Comparison of ENCODE assay signal across 7 mouse cellular contexts in genomic region chr6:120579831-120580712, GRCm38 (mm10). TPM values are rescaled to one million over a fixed set of nuclear protein-coding genes. Genes with fewer than 3 reads are reported as not detected.
DNase-seq lines count a peak whose midpoint lies in the region; ATAC-seq lines count a peak whose summit lies in the region.

No protein-coding gene starts in this region.

- peak; percentile 29 for DNase-seq in NIH3T3 (ENCODE audit: low read depth)
- peak; percentile 74 for DNase-seq in cerebellum, adult 11-12 months
- DNase-seq in hindbrain, embryonic 11.5 days (ENCODE audit: low spot score) = peak; percentile 80
- DNase-seq in left cerebral cortex, adult 11 months (ENCODE audit: low spot score) = peak; percentile 29
- peak; percentile 49 for DNase-seq in lung, postnatal 36 days
- peak; percentile 71 to 80 for DNase-seq in right cerebral cortex, postnatal 10 days (ENCODE audit: low spot score in 2 of 2)

- under 1% methylated on average over 20 of the region's 23 CpGs for WGBS in forebrain, embryonic 16.5 days
- WGBS in hindbrain, embryonic 11.5 days = 0% methylated on average over 20 of the region's 23 CpGs

- peak overlapping the region; percentile 89 for H3K4me2 ChIP-seq in forebrain, embryonic 16.5 days (ENCODE audit: low read length)
- H3K4me2 ChIP-seq in hindbrain, embryonic 11.5 days (replicated peaks; ENCODE audit: low read depth, low read length) = peak overlapping the region; percentile 63

- ATAC-seq in forebrain, embryonic 16.5 days = peak; percentile 91
- peak; percentile 92 for ATAC-seq in hindbrain, embryonic 11.5 days (ENCODE audit: low FRiP score)

- no peaks in the 10 kb centered on the region for H3K36me3 ChIP-seq in forebrain, embryonic 16.5 days (ENCODE audit: control insufficient read depth, insufficient read depth)
- no peaks in the 10 kb centered on the region for H3K36me3 ChIP-seq in hindbrain, embryonic 11.5 days (ENCODE audit: control insufficient read depth, insufficient read depth, low read length)

- no peaks in the 10 kb centered on the region for H3K27me3 ChIP-seq in forebrain, embryonic 16.5 days (replicated peaks; ENCODE audit: control insufficient read depth, insufficient read depth, low read length)
- no peaks in the 10 kb centered on the region; the same call in 1 of the 2 replicates for H3K27me3 ChIP-seq in hindbrain, embryonic 11.5 days (ENCODE audit: control insufficient read depth, insufficient read depth, low read length)

- H3K4me1 ChIP-seq in forebrain, embryonic 16.5 days (replicated peaks; ENCODE audit: control insufficient read depth, insufficient read depth, low read length) = peaks cover 24% of the 10 kb centered on the region
- H3K4me1 ChIP-seq in hindbrain, embryonic 11.5 days (replicated peaks; ENCODE audit: control insufficient read depth, insufficient read depth, low read length) = peaks cover 11% of the 10 kb centered on the region; the same call in 1 of the 2 replicates

- H3K9me3 ChIP-seq in forebrain, embryonic 16.5 days (ENCODE audit: control insufficient read depth, low read length) = no peaks in the 10 kb centered on the region
- H3K9me3 ChIP-seq in hindbrain, embryonic 11.5 days (ENCODE audit: control insufficient read depth, low read length) = no peaks in the 10 kb centered on the region

- H3K4me3 ChIP-seq in forebrain, embryonic 16.5 days (replicated peaks; ENCODE audit: low read length) = peak overlapping the region; percentile 48
- H3K4me3 ChIP-seq in hindbrain, embryonic 11.5 days (ENCODE audit: low read depth, low read length) = peak overlapping the region; percentile 29

- H3K9ac ChIP-seq in forebrain, embryonic 16.5 days (replicated peaks; ENCODE audit: low read depth, low read length) = peak overlapping the region; percentile 54
- peak overlapping the region; percentile 0; the same call in 1 of the 2 replicates for H3K9ac ChIP-seq in hindbrain, embryonic 11.5 days (ENCODE audit: low read depth, low read length)

- H3K27ac ChIP-seq in forebrain, embryonic 16.5 days (ENCODE audit: low read length) = peak overlapping the region; percentile 87
- peak overlapping the region; percentile 56 for H3K27ac ChIP-seq in hindbrain, embryonic 11.5 days (ENCODE audit: low read depth, low read length)

RNA-seq across cellular contexts. Expression of gene Hdhd5, which starts 49.0 kb away (rescaled TPM):
- polyA plus RNA-seq in forebrain, embryonic 16.5 days (2015; fragmentation: Nextera tagmentation; extraction: Ambion mirVana) = 15.3 and 16.4 TPM in 2 replicates
- polyA plus RNA-seq in hindbrain, embryonic 11.5 days (2014; fragmentation: Nextera tagmentation; extraction: Ambion mirVana) = 12.9 and 13.8 TPM in 2 replicates

Comparison
In these comparisons a context has a peak if more than half of its experiments do, and no peak if none do; other contexts are left out.
1. Peak in every context shown above with its lines: DNase-seq, ATAC-seq, H3K4me3 ChIP-seq and H3K27ac ChIP-seq.
2. DNase-seq: peak in every context shown above with its lines; median percentile 80 in hindbrain, embryonic 11.5 days; 76 in right cerebral cortex, postnatal 10 days; 74 in cerebellum, adult 11-12 months; 49 in lung, postnatal 36 days; 29 in NIH3T3; 29 in left cerebral cortex, adult 11 months.